Mouse (Mus musculus) cerebellum, postnatal 14 days (tissue): ENCODE data around the gene Thoc6.

Experiments
- DNase-seq, 2 experiments: peaks; one replicate each; pipeline ENCODE4 v3.0.0; 2021; ENCODE audit warnings: mixed read lengths in 2 of 2

Gene Thoc6

GRCm38 (mm10) chr17:23676473-23677031 lies 2.9 kb upstream of the Thoc6 start:
- DNase-seq: peak; percentile 63 to 68

- peak; percentile 58 to 69 for DNase-seq
Measured at GRCm38 (mm10) chr17:23675564-23676281, 2.0 kb upstream of the Thoc6 start.

- DNase-seq: peak; percentile 57 to 63
Measured at GRCm38 (mm10) chr17:23675127-23675526, 1.4 kb upstream of the Thoc6 start.

GRCm38 (mm10) chr17:23674271-23674952 lies 730 bp upstream of the Thoc6 start:
- DNase-seq: peak; percentile 74 to 77

- DNase-seq: no peak
Measured at GRCm38 (mm10) chr17:23672761-23673160, 921 bp downstream of the Thoc6 start.

GRCm38 (mm10) chr17:23671519-23671918 lies 2.2 kb downstream of the Thoc6 start:
- DNase-seq: no peak

GRCm38 (mm10) chr17:23670516-23671074 lies 3.1 kb downstream of the Thoc6 start:
- DNase-seq: no peak

- no peak for DNase-seq
Measured at GRCm38 (mm10) chr17:23665511-23665910, 8.2 kb downstream of the Thoc6 start.

GRCm38 (mm10) chr17:23664556-23665021 lies 9.1 kb downstream of the Thoc6 start:
- DNase-seq: peak in 1 of 2 experiments; percentile 56

- peak in 1 of 2 experiments; percentile 44 for DNase-seq
Measured at GRCm38 (mm10) chr17:23661526-23661925, 12.2 kb downstream of the Thoc6 start.

GRCm38 (mm10) chr17:23660876-23661200 lies 12.8 kb downstream of the Thoc6 start:
- no peak for DNase-seq

- peak; percentile 58 to 79 for DNase-seq
Measured at GRCm38 (mm10) chr17:23660117-23660875, 13.4 kb downstream of the Thoc6 start, which contains the start of gene Bicdl2. Gene Bicdl2, plus strand, starts transcription at chr17:23660506.

GRCm38 (mm10) chr17:23658450-23658849 lies 15.2 kb downstream of the Thoc6 start:
- no peak for DNase-seq

GRCm38 (mm10) chr17:23654410-23654809 lies 19.3 kb downstream of the Thoc6 start:
- DNase-seq: no peak

GRCm38 (mm10) chr17:23654001-23654400 lies 19.7 kb downstream of the Thoc6 start:
- DNase-seq: no peak

- DNase-seq: no peak
Measured at GRCm38 (mm10) chr17:23653324-23653723, 20.4 kb downstream of the Thoc6 start.

GRCm38 (mm10) chr17:23651363-23651762 lies 22.3 kb downstream of the Thoc6 start:
- DNase-seq: no peak

- no peak for DNase-seq
Measured at GRCm38 (mm10) chr17:23645894-23646293, 27.8 kb downstream of the Thoc6 start.

- peak; percentile 30 to 59 for DNase-seq
Measured at GRCm38 (mm10) chr17:23644613-23645495, 28.8 kb downstream of the Thoc6 start, which contains the start of gene Mmp25. Gene Mmp25, minus strand, starts transcription at chr17:23645277.

GRCm38 (mm10) chr17:23631241-23631640 lies 42.4 kb downstream of the Thoc6 start:
- DNase-seq: peak; percentile 27 to 48

GRCm38 (mm10) chr17:23630195-23631020 lies 43.3 kb downstream of the Thoc6 start:
- DNase-seq: peak; percentile 89 to 92
